Mouse (Mus musculus) intestine, embryonic 15.5 days (tissue): Measurements from ENCODE around the gene Pibf1. TPM values are rescaled to one million over a fixed set of nuclear protein-coding genes. Genes with fewer than 3 reads are reported as not detected.

ENCODE experiments used
- ATAC-seq: fragments of 200-750 bp; cut with Nextera tagmentation; 2 replicates; pipeline ENCODE4 v1.8.0; 2017; ENCODE audit warnings: moderate TSS enrichment, moderate library complexity
- H3K27ac ChIP-seq: fragments of 300-500 bp; sonication (generic); 2 replicates; pipeline ENCODE4 v1.5.1; 2015; ENCODE audit warnings: mild to moderate bottlenecking, inconsistent platforms
- H3K27me3 ChIP-seq: fragments of 300-500 bp; sonication (generic); replicated peaks from 2 replicates; pipeline ENCODE4 v1.6.1; 2015; ENCODE audit warnings: inconsistent platforms
- H3K36me3 ChIP-seq: fragments of 300-500 bp; sonication (generic); 2 replicates; pipeline ENCODE4 v1.6.1; 2015; ENCODE audit warnings: inconsistent platforms
- H3K4me1 ChIP-seq: fragments of 300-500 bp; sonication (generic); replicated peaks from 2 replicates; pipeline ENCODE4 v1.6.1; 2015; ENCODE audit warnings: inconsistent platforms
- H3K4me2 ChIP-seq: fragments of 300-500 bp; sonication (generic); replicated peaks from 2 replicates; pipeline ENCODE4 v1.6.1; 2015; ENCODE audit warnings: mild to moderate bottlenecking, inconsistent platforms
- H3K4me3 ChIP-seq: fragments of 300-500 bp; sonication (generic); replicated peaks from 2 replicates; pipeline ENCODE4 v1.5.1; 2015; ENCODE audit warnings: inconsistent platforms
- H3K9ac ChIP-seq: fragments of 300-500 bp; sonication (generic); 2 replicates; pipeline ENCODE4 v1.6.1; 2015; ENCODE audit warnings: inconsistent platforms
- H3K9me3 ChIP-seq: fragments of 300-500 bp; sonication (generic); 2 replicates; pipeline ENCODE4 v1.6.1; 2016; ENCODE audit warnings: inconsistent platforms
- WGBS: fragments of 180-500 bp; shearing (Covaris S2); methylation state at CpG from one replicate; pipeline ENCODE4 v1.1.7; 2015; 5-methylcytosine and 5-hydroxymethylcytosine counted together
- polyA plus RNA-seq: library from polyadenylated mRNA; unstranded; fragments of >200 nt; fragmentation: Nextera tagmentation; extraction: Ambion mirVana; gene quantifications from 2 replicates; pipeline ENCODE4 v1.2.1, GENCODE M21; 2015

Pibf1 gene
- polyA plus RNA-seq, 1 experiment from 2014 or later: 17.0 TPM

DNA sequence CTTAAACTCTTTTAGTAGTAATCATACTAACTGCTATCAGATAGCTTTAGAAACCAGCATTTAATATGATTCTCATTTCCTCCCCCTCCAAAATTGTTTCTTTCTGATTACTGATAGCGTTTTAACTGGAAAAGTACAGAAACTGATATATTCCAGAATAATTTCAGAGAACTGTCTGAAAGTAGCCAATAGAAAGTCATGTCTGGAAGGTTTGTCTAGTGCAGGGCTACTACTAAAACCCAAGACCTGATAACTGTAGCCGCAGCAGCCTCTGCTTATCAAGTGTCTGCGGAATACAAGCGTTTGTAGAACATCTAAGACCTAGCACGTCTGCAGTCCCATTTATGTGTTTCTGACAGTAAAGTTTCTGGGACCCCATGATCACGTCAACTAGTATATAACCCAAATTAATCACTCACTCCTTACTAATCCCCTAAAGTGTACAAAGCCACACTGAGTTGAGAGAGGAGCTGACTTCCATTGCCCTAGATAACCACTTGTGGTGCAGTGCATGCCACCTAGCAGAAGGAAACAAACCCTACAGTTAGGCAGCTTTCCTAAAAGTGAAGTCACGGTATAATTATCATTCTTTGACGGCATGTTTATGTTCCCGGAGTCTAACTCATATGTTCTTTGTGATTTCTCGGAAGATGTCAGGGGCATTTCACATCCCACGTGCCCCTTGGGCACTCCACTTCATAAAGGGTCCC, 130.0 kb downstream of the Pibf1 start:
- Histone ChIP-seq H3K27me3 (no peaks in the 10 kb centered on the region), H3K4me3 (no peak overlapping the region), H3K4me2 (no peak overlapping the region), H3K36me3 (no peaks in the 10 kb centered on the region), H3K9me3 (no peaks in the 10 kb centered on the region), H3K4me1 (no peaks in the 10 kb centered on the region), H3K9ac (no peak overlapping the region), H3K27ac (no peak overlapping the region)
- no peak for ATAC-seq
- WGBS: 82% methylated on average over 11 of the region's 11 CpGs

GRCm38 (mm10) chr14:99233056-99233455, 133.8 kb downstream of the Pibf1 start:
- no peaks in the 10 kb centered on the region for H3K36me3 ChIP-seq
- H3K9me3 ChIP-seq: no peaks in the 10 kb centered on the region
- H3K4me3 ChIP-seq: no peak overlapping the region
- no peak overlapping the region for H3K9ac ChIP-seq
- no peak for ATAC-seq
- WGBS: 87% methylated on average over 3 of the region's 3 CpGs
- no peak overlapping the region for H3K4me2 ChIP-seq
- no peak overlapping the region for H3K27ac ChIP-seq
- no peaks in the 10 kb centered on the region for H3K4me1 ChIP-seq
- H3K27me3 ChIP-seq: no peaks in the 10 kb centered on the region

DNA sequence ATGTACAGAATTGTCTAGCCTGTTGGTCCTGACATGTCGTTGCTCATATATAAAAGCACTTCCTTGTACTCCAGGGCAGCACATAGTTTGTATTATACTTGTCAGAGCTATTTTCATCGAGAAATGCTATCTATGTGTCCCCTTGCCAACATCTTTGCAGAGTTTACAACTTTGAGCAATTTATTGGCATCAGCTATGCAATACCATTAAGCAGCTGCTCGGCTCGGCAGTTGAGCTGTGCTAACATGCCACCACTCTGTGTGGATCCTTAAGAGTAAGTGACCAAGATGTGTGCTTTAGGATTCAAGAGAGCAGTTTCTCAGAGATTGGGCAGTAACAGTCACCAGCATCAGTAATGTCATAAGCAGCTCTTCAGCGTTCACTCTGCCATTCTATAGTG, 137.9 kb downstream of the Pibf1 start:
- WGBS: 62% methylated on average over 5 of the region's 5 CpGs
- Histone ChIP-seq H3K4me3 (no peak overlapping the region), H3K4me1 (no peaks in the 10 kb centered on the region), H3K9ac (no peak overlapping the region), H3K27ac (no peak overlapping the region), H3K27me3 (no peaks in the 10 kb centered on the region), H3K36me3 (no peaks in the 10 kb centered on the region), H3K9me3 (no peaks in the 10 kb centered on the region), H3K4me2 (no peak overlapping the region)
- ATAC-seq: no peak

- H3K9me3 ChIP-seq: no peaks in the 10 kb centered on the region
- no peak overlapping the region for H3K9ac ChIP-seq
- 83% methylated on average over 11 of the region's 11 CpGs for WGBS
- H3K27ac ChIP-seq: no peak overlapping the region
- H3K4me3 ChIP-seq: no peak overlapping the region
- peaks cover 4% of the 10 kb centered on the region; the same call in 1 of the 2 replicates for H3K36me3 ChIP-seq
- H3K4me2 ChIP-seq: no peak overlapping the region
- no peak for ATAC-seq
- H3K4me1 ChIP-seq: no peaks in the 10 kb centered on the region
- no peaks in the 10 kb centered on the region for H3K27me3 ChIP-seq
Observed at GRCm38 (mm10) chr14:99240563-99240962, 141.3 kb downstream of the Pibf1 start.

DNA sequence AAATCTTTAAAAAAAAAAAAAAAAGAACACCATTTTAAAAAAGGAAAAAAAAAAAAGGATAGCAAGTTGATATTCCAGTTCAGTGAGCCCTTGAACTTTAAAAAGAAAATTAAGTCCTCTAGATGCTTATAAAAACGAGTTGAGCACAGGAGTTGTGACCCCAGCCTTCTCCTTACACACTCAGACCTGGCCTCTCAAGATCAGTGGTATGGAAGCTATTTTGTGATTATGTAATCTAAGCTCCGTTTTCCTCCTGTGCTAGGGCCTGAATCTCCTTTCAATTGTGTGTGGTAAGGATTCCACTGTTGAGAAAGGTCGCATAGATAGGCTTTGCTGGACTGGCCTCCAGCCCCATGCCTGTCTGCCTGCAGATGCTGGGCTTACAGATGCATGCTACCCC, 145.3 kb downstream of the Pibf1 start:
- 73% methylated on average over 3 of the region's 3 CpGs for WGBS
- H3K4me1 ChIP-seq: no peaks in the 10 kb centered on the region
- no peak overlapping the region for H3K27ac ChIP-seq
- no peak for ATAC-seq
- H3K36me3 ChIP-seq: peaks cover 4% of the 10 kb centered on the region; the same call in 1 of the 2 replicates
- no peak overlapping the region for H3K4me2 ChIP-seq
- H3K27me3 ChIP-seq: no peaks in the 10 kb centered on the region
- no peak overlapping the region for H3K9ac ChIP-seq
- H3K9me3 ChIP-seq: no peaks in the 10 kb centered on the region
- no peak overlapping the region for H3K4me3 ChIP-seq

- WGBS: 96% methylated on average over 12 of the region's 12 CpGs
- H3K9me3 ChIP-seq: no peaks in the 10 kb centered on the region
- no peaks in the 10 kb centered on the region for H3K27me3 ChIP-seq
- H3K27ac ChIP-seq: no peak overlapping the region
- no peak overlapping the region for H3K4me3 ChIP-seq
- no peaks in the 10 kb centered on the region for H3K4me1 ChIP-seq
- H3K4me2 ChIP-seq: no peak overlapping the region
- no peak for ATAC-seq
- H3K36me3 ChIP-seq: no peaks in the 10 kb centered on the region
- H3K9ac ChIP-seq: no peak overlapping the region
Observed at GRCm38 (mm10) chr14:99262026-99262425, 162.8 kb downstream of the Pibf1 start.

GRCm38 (mm10) chr14:99263816-99264215, 164.6 kb downstream of the Pibf1 start:
- Histone ChIP-seq H3K4me2 (no peak overlapping the region), H3K27me3 (no peaks in the 10 kb centered on the region), H3K9me3 (no peaks in the 10 kb centered on the region), H3K9ac (no peak overlapping the region), H3K27ac (no peak overlapping the region), H3K4me3 (no peak overlapping the region), H3K36me3 (no peaks in the 10 kb centered on the region), H3K4me1 (no peaks in the 10 kb centered on the region)
- ATAC-seq: no peak
- WGBS: 89% methylated on average over 6 of the region's 6 CpGs

DNA sequence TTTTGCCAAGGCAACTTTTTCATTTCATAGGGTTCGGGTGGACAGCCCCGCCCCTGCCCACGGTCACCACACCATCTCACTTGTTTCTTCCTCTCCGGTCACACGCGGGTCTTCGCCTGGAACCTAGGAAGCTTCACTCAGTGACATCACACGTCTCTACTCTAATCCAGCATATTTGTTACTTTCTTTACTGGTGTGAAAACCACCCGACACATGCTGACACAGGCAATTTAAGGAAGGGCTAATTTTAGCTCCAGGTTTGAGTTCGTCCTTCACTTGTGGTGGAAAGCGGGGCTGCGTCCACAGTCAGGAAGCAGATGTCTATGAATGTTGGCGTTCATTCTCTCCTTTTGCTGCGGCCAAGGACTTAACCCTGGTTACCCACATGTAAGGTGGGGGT, 166.6 kb downstream of the Pibf1 start:
- no peak overlapping the region for H3K4me2 ChIP-seq
- no peak for ATAC-seq
- no peak overlapping the region for H3K4me3 ChIP-seq
- no peak overlapping the region for H3K9ac ChIP-seq
- no peaks in the 10 kb centered on the region for H3K9me3 ChIP-seq
- no peaks in the 10 kb centered on the region for H3K4me1 ChIP-seq
- WGBS: 91% methylated on average over 14 of the region's 14 CpGs
- H3K27me3 ChIP-seq: no peaks in the 10 kb centered on the region
- H3K36me3 ChIP-seq: no peaks in the 10 kb centered on the region
- H3K27ac ChIP-seq: no peak overlapping the region

DNA sequence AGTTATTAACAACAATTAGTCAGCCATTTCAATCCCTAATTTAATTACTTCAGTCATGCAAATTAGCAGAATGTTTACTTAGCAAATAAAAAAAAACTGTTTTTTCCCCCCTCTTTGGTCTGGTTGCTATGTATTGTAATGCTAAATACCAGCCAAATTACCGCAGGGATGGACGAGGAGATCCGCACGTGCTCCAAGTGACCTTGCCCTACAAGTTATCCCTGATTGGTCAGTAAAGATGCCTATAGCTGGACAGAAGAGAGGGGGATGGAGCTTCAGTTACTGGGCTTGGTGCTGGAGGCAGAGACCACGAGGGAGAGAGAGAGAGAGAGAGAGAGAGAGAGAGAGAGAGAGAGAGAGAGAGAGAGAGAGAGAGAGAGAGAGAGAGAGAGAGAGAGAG, 167.5 kb downstream of the Pibf1 start:
- Histone ChIP-seq H3K9ac (no peak overlapping the region), H3K4me2 (no peak overlapping the region), H3K9me3 (no peaks in the 10 kb centered on the region), H3K4me3 (no peak overlapping the region), H3K36me3 (no peaks in the 10 kb centered on the region), H3K27me3 (no peaks in the 10 kb centered on the region), H3K27ac (no peak overlapping the region), H3K4me1 (no peaks in the 10 kb centered on the region)
- no peak for ATAC-seq
- 70% methylated on average over 5 of the region's 5 CpGs for WGBS

- H3K4me1 ChIP-seq: no peaks in the 10 kb centered on the region
- H3K4me2 ChIP-seq: no peak overlapping the region
- no peak for ATAC-seq
- H3K27ac ChIP-seq: no peak overlapping the region
- 83% methylated on average over 2 of the region's 2 CpGs for WGBS
- no peaks in the 10 kb centered on the region for H3K36me3 ChIP-seq
- no peaks in the 10 kb centered on the region for H3K27me3 ChIP-seq
- no peak overlapping the region for H3K4me3 ChIP-seq
- no peak overlapping the region for H3K9ac ChIP-seq
- no peaks in the 10 kb centered on the region for H3K9me3 ChIP-seq
Observed at GRCm38 (mm10) chr14:99274056-99274455, 174.8 kb downstream of the Pibf1 start.

- Histone ChIP-seq H3K27me3 (no peaks in the 10 kb centered on the region), H3K9me3 (no peaks in the 10 kb centered on the region), H3K27ac (no peak overlapping the region), H3K4me3 (no peak overlapping the region), H3K4me1 (no peaks in the 10 kb centered on the region), H3K36me3 (no peaks in the 10 kb centered on the region), H3K9ac (no peak overlapping the region), H3K4me2 (no peak overlapping the region)
- ATAC-seq: no peak
- 30% methylated on average over 4 of the region's 4 CpGs for WGBS
Observed at GRCm38 (mm10) chr14:99275827-99276226, 176.6 kb downstream of the Pibf1 start.

DNA sequence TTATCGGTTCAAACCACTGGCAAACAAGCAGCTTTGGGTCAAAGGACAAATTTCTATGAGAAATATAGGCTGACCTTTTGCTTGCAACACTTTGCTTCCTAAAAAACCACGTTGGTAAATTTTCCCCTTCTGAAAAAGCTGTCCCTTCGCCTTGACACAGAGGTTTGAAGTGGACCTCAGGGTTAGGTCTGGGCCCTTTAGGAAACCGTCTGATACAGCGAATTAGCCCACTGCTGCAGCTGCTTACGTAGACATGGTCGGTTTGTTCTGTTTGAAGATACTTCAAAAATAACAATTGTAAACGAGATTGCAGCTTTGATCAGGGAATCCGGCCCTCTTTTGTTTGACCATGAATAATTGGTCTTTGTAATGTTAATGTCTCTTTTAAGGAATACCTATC, 179.1 kb downstream of the Pibf1 start:
- H3K9me3 ChIP-seq: no peaks in the 10 kb centered on the region
- H3K36me3 ChIP-seq: no peaks in the 10 kb centered on the region
- ATAC-seq: no peak
- H3K27me3 ChIP-seq: no peaks in the 10 kb centered on the region
- no peak overlapping the region for H3K4me2 ChIP-seq
- 36% methylated on average over 9 of the region's 9 CpGs for WGBS
- H3K9ac ChIP-seq: no peak overlapping the region
- no peaks in the 10 kb centered on the region for H3K4me1 ChIP-seq
- no peak overlapping the region for H3K27ac ChIP-seq
- H3K4me3 ChIP-seq: no peak overlapping the region

DNA sequence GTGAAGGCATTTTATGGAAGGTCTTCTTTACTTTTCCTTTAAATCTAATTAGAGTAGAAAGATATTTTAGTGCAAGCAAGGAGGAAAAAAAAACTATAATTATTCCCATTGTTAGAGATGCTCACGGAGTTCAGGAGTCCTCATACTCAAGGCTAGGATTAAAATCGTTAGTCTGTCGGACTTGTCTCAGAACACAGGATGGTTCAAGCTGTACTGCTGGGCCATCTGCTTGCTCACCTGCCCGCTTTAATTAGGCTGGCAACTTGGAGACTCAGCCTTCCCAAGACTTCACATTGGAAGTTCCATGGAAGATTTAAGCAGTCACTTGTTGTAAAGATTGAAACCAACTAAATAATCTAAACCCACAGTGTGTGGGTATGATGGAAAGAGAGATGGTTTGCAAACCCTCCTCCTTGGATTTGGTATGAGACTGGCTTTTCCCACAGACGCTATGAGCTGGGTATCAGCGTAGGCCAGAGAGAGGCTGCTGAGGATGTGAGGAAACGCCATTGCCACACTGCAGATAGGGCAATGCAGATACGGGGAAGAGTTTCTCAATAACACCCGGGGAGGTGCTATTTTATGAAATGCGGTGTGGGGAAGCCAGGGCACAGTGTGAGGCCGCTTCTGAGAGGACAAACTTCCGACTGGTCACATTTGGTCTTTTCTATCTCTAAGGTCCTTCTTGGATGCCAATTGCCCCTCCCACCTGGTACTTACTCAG, 179.7 kb downstream of the Pibf1 start:
- 50% methylated on average over 12 of the region's 12 CpGs for WGBS
- no peak overlapping the region for H3K27ac ChIP-seq
- no peak for ATAC-seq

More for the DNA sequence above, 179.7 kb downstream of the Pibf1 start:
- H3K27me3 ChIP-seq: no peaks in the 10 kb centered on the region
- no peak overlapping the region for H3K9ac ChIP-seq
- no peaks in the 10 kb centered on the region for H3K9me3 ChIP-seq
- no peaks in the 10 kb centered on the region for H3K4me1 ChIP-seq
- H3K4me2 ChIP-seq: no peak overlapping the region
- no peak overlapping the region for H3K4me3 ChIP-seq
- no peaks in the 10 kb centered on the region for H3K36me3 ChIP-seq
